Mouse (Mus musculus) cerebellum, adult 2 months (tissue): ENCODE results near the gene Zscan2.

Source experiments
- CTCF ChIP-seq: fragments of 200-500 bp; IDR thresholded peaks from 2 replicates; pipeline ENCODE4 v1.5.1; 2011; ENCODE audit warnings: low read depth, mild to moderate bottlenecking, control low read depth, low read length, moderate library complexity, borderline replicate concordance; ENCODE audit not compliant: insufficient read depth
- POLR2A ChIP-seq: fragments of 200-500 bp; IDR thresholded peaks from 2 replicates; pipeline ENCODE4 v1.6.1; 2011; ENCODE audit warnings: low read length, control low read depth, borderline replicate concordance; ENCODE audit not compliant: insufficient read depth

DNA sequence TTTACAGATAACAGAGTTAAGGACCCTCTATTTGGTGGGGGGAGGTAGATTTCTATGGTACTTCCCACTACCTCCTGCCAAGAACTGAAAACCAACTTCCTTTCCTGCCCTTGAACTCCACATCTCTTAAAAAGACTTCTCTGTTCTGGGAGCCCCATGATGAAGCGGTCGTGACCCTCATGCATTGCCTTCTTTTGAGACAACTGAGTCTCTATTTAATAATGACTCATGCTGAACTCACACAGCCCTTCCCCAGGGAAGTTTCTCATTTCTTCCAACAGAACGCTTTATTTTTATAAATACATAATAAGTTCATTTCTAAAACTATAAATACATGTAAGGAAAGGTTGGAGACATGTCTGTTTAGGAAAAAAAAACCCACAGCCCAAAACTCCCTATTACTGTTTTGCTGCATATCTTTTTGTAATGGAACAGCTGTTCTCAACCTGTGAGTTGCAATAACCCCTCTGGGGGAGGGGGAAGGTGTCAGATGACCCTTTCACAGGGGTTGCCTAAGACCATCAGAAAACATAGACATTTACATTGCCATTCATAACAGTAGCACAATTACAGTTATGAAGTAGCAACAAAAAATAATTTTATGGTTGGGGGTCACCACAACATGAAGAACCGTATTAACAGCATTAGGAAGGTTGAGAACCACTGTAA, 24.6 kb upstream of the Zscan2 start:
- TF ChIP-seq CTCF (no peak), POLR2A (no peak)
